Mouse (Mus musculus) megakaryocyte, embryonic 14.5 days (primary cell): Measurements from ENCODE around the gene Smg6.

Source experiments
- FLI1 ChIP-seq: IDR thresholded peaks from 2 replicates; pipeline ENCODE4 v1.6.1; 2012; ENCODE audit warnings: low read length, inconsistent platforms, mixed read lengths
- GATA1 ChIP-seq: IDR thresholded peaks from 3 replicates; pipeline ENCODE4 v1.6.1; 2012; ENCODE audit warnings: mixed read lengths, low read length, inconsistent platforms, borderline replicate concordance

- TF ChIP-seq GATA1 (no peak), FLI1 (no peak)
These were observed 267.8 kb downstream of the Smg6 start, which contains the start of gene Rtn4rl1 for GRCm38 (mm10) chr11:75193256-75194071.
